Mouse (Mus musculus) stomach, embryonic 15.5 days (tissue): ENCODE measurements around the gene Hist1h2be. TPM values are rescaled to one million over a fixed set of nuclear protein-coding genes. Genes with fewer than 3 reads are reported as not detected.
"Not testable (repeated sequence)": the region's sequence is repeated elsewhere in the genome, so short reads cannot be mapped to it uniquely, and the experiment has no call there.

Source experiments
- ATAC-seq: fragments of 200-750 bp; cut with Nextera tagmentation; 2 replicates; pipeline ENCODE4 v1.8.0; 2017; ENCODE audit warnings: low read depth, moderate number of reproducible peaks, moderate TSS enrichment; ENCODE audit not compliant: insufficient read depth, low FRiP score
- H3K27ac ChIP-seq: fragments of 300-500 bp; sonication (generic); 2 replicates; pipeline ENCODE4 v1.5.1; 2015; ENCODE audit warnings: mild to moderate bottlenecking, inconsistent platforms
- H3K27me3 ChIP-seq: fragments of 300-500 bp; sonication (generic); replicated peaks from 2 replicates; pipeline ENCODE4 v1.6.1; 2015; ENCODE audit warnings: inconsistent platforms
- H3K36me3 ChIP-seq: fragments of 300-500 bp; sonication (generic); 2 replicates; pipeline ENCODE4 v1.6.1; 2015; ENCODE audit warnings: inconsistent platforms
- H3K4me1 ChIP-seq: fragments of 300-500 bp; sonication (generic); 2 replicates; pipeline ENCODE4 v1.6.1; 2015; ENCODE audit warnings: inconsistent platforms
- H3K4me2 ChIP-seq: fragments of 300-500 bp; sonication (generic); 2 replicates; pipeline ENCODE4 v1.6.1; 2015; ENCODE audit warnings: mild to moderate bottlenecking, inconsistent platforms
- H3K4me3 ChIP-seq: fragments of 300-500 bp; sonication (generic); replicated peaks from 2 replicates; pipeline ENCODE4 v1.5.1; 2015; ENCODE audit warnings: inconsistent platforms
- H3K9ac ChIP-seq: fragments of 300-500 bp; sonication (generic); 2 replicates; pipeline ENCODE4 v1.6.1; 2015; ENCODE audit warnings: inconsistent platforms
- H3K9me3 ChIP-seq: fragments of 300-500 bp; sonication (generic); 2 replicates; pipeline ENCODE4 v1.6.1; 2016; ENCODE audit warnings: inconsistent platforms
- WGBS: fragments of 180-500 bp; shearing (Covaris S2); methylation state at CpG from one replicate; pipeline ENCODE4 v1.1.7; 2015; 5-methylcytosine and 5-hydroxymethylcytosine counted together
- polyA plus RNA-seq: library from polyadenylated mRNA; unstranded; fragments of >200 nt; fragmentation: Nextera tagmentation; extraction: Ambion mirVana; gene quantifications from 2 replicates; pipeline ENCODE4 v1.2.1, GENCODE M21; 2015

Gene Hist1h2be
- polyA plus RNA-seq, 1 experiment from 2014 or later: 2.9 TPM

GRCm38 (mm10) chr13:23609209-23609608 is 11.7 kb downstream of the Hist1h2be start:
- no peak overlapping the region for H3K9ac ChIP-seq
- no peaks in the 10 kb centered on the region for H3K36me3 ChIP-seq
- no peak for ATAC-seq
- no peak overlapping the region for H3K4me3 ChIP-seq
- no peaks in the 10 kb centered on the region for H3K27me3 ChIP-seq
- no peak overlapping the region for H3K4me2 ChIP-seq
- no peak overlapping the region for H3K27ac ChIP-seq
- H3K9me3 ChIP-seq: no peaks in the 10 kb centered on the region
- WGBS: 80% methylated on average over 4 of the region's 4 CpGs
- no peaks in the 10 kb centered on the region for H3K4me1 ChIP-seq

- no peak overlapping the region for H3K4me2 ChIP-seq
- no peaks in the 10 kb centered on the region for H3K36me3 ChIP-seq
- no peak for ATAC-seq
- no peaks in the 10 kb centered on the region for H3K27me3 ChIP-seq
- no peak overlapping the region for H3K4me3 ChIP-seq
- H3K9ac ChIP-seq: no peak overlapping the region
- H3K9me3 ChIP-seq: no peaks in the 10 kb centered on the region
- WGBS: 92% methylated on average over 3 of the region's 3 CpGs
- no peaks in the 10 kb centered on the region for H3K4me1 ChIP-seq
- no peak overlapping the region for H3K27ac ChIP-seq
Measured at GRCm38 (mm10) chr13:23605052-23605451, 15.9 kb downstream of the Hist1h2be start.

- Histone ChIP-seq H3K9ac (no peak overlapping the region), H3K9me3 (no peaks in the 10 kb centered on the region), H3K27me3 (no peaks in the 10 kb centered on the region), H3K4me1 (no peaks in the 10 kb centered on the region), H3K4me2 (no peak overlapping the region), H3K36me3 (no peaks in the 10 kb centered on the region), H3K4me3 (no peak overlapping the region), H3K27ac (no peak overlapping the region)
- ATAC-seq: no peak
- 78% methylated on average over 3 of the region's 3 CpGs for WGBS
Measured at GRCm38 (mm10) chr13:23604452-23604851, 16.5 kb downstream of the Hist1h2be start.

- Histone ChIP-seq H3K4me2 (no peak overlapping the region), H3K27ac (no peak overlapping the region), H3K4me1 (no peaks in the 10 kb centered on the region), H3K9ac (no peak overlapping the region), H3K4me3 (no peak overlapping the region), H3K36me3 (no peaks in the 10 kb centered on the region), H3K27me3 (no peaks in the 10 kb centered on the region), H3K9me3 (no peaks in the 10 kb centered on the region)
- ATAC-seq: no peak
- 69% methylated on average over 7 of the region's 7 CpGs for WGBS
Measured at GRCm38 (mm10) chr13:23603182-23603699, 17.7 kb downstream of the Hist1h2be start.

GRCm38 (mm10) chr13:23597957-23598356 is 23.0 kb downstream of the Hist1h2be start:
- H3K4me1 ChIP-seq: no peaks in the 10 kb centered on the region
- no peak overlapping the region; the same call in 1 of the 2 replicates for H3K27ac ChIP-seq
- H3K4me3 ChIP-seq: no peak overlapping the region
- H3K9me3 ChIP-seq: no peaks in the 10 kb centered on the region
- 7% methylated on average over 9 of the region's 9 CpGs for WGBS
- H3K27me3 ChIP-seq: no peaks in the 10 kb centered on the region
- H3K36me3 ChIP-seq: no peaks in the 10 kb centered on the region
- ATAC-seq: no peak; the same call in 1 of the 2 replicates
- no peak overlapping the region for H3K4me2 ChIP-seq
- no peak overlapping the region for H3K9ac ChIP-seq

- no peak overlapping the region for H3K4me2 ChIP-seq
- no peaks in the 10 kb centered on the region for H3K36me3 ChIP-seq
- H3K27ac ChIP-seq: peak overlapping the region; percentile 21; the same call in 1 of the 2 replicates
- H3K4me3 ChIP-seq: no peak overlapping the region
- no peaks in the 10 kb centered on the region for H3K9me3 ChIP-seq
- 73% methylated on average over 7 of the region's 7 CpGs for WGBS
- no peaks in the 10 kb centered on the region for H3K4me1 ChIP-seq
- peak; percentile 72; the same call in 1 of the 2 replicates for ATAC-seq
- H3K27me3 ChIP-seq: no peaks in the 10 kb centered on the region
- H3K9ac ChIP-seq: no peak overlapping the region
Measured at GRCm38 (mm10) chr13:23595622-23596372, 25.1 kb downstream of the Hist1h2be start.

GRCm38 (mm10) chr13:23595185-23595584 is 25.7 kb downstream of the Hist1h2be start:
- ATAC-seq: no peak
- 0 out of 2 replicates have a peak overlapping the region, but pooled peaks have one; percentile 4 for H3K27ac ChIP-seq
- no peak overlapping the region for H3K4me2 ChIP-seq
- no peaks in the 10 kb centered on the region for H3K27me3 ChIP-seq
- no peaks in the 10 kb centered on the region for H3K36me3 ChIP-seq
- no peak overlapping the region for H3K4me3 ChIP-seq
- H3K4me1 ChIP-seq: no peaks in the 10 kb centered on the region
- H3K9ac ChIP-seq: no peak overlapping the region
- no peaks in the 10 kb centered on the region for H3K9me3 ChIP-seq
- WGBS: 77% methylated on average over 2 of the region's 2 CpGs

- H3K9me3 ChIP-seq: no peaks in the 10 kb centered on the region
- no peaks in the 10 kb centered on the region for H3K36me3 ChIP-seq
- H3K4me2 ChIP-seq: no peak overlapping the region
- H3K27me3 ChIP-seq: no peaks in the 10 kb centered on the region
- 61% methylated on average over 5 of the region's 5 CpGs for WGBS
- H3K9ac ChIP-seq: no peak overlapping the region
- peak overlapping the region; percentile 68 for H3K27ac ChIP-seq
- H3K4me1 ChIP-seq: no peaks in the 10 kb centered on the region
- ATAC-seq: no peak
- no peak overlapping the region for H3K4me3 ChIP-seq
Measured at GRCm38 (mm10) chr13:23593051-23593770, 27.7 kb downstream of the Hist1h2be start.

- Histone ChIP-seq H3K4me2 (no peak overlapping the region), H3K4me1 (no peaks in the 10 kb centered on the region), H3K4me3 (no peak overlapping the region), H3K27ac (peak overlapping the region; percentile 68; the same call in 1 of the 2 replicates), H3K9ac (no peak overlapping the region), H3K27me3 (no peaks in the 10 kb centered on the region), H3K36me3 (no peaks in the 10 kb centered on the region), H3K9me3 (no peaks in the 10 kb centered on the region)
- WGBS: 78% methylated on average over 7 of the region's 7 CpGs
- ATAC-seq: no peak
Measured at GRCm38 (mm10) chr13:23592614-23593013, 28.3 kb downstream of the Hist1h2be start.

GRCm38 (mm10) chr13:23591886-23592285 is 29.0 kb downstream of the Hist1h2be start:
- H3K4me1 ChIP-seq, H3K4me2 ChIP-seq, H3K27me3 ChIP-seq, H3K27ac ChIP-seq, H3K36me3 ChIP-seq, H3K9ac ChIP-seq, H3K9me3 ChIP-seq, H3K4me3 ChIP-seq, ATAC-seq: not testable (repeated sequence)
- 77% methylated on average over 7 of the region's 7 CpGs for WGBS

GRCm38 (mm10) chr13:23591206-23591605 is 29.7 kb downstream of the Hist1h2be start:
- Histone ChIP-seq H3K4me1 (peaks cover 3% of the 10 kb centered on the region; the same call in 1 of the 2 replicates), H3K27ac (no peak overlapping the region), H3K36me3 (no peaks in the 10 kb centered on the region), H3K4me2 (no peak overlapping the region), H3K9me3 (no peaks in the 10 kb centered on the region), H3K27me3 (no peaks in the 10 kb centered on the region), H3K9ac (no peak overlapping the region), H3K4me3 (no peak overlapping the region)
- WGBS: 92% methylated on average over 7 of the region's 7 CpGs
- no peak for ATAC-seq

GRCm38 (mm10) chr13:23586940-23587225 is 34.0 kb downstream of the Hist1h2be start:
- ATAC-seq: no peak
- H3K4me2 ChIP-seq: peak overlapping the region; percentile 71
- peak overlapping the region; percentile 12; the same call in 1 of the 2 replicates for H3K9ac ChIP-seq
- 0% methylated on average over 1 of the region's 1 CpGs for WGBS
- peak overlapping the region; percentile 32 for H3K4me3 ChIP-seq
- H3K27ac ChIP-seq: peak overlapping the region; percentile 96
- no peaks in the 10 kb centered on the region for H3K9me3 ChIP-seq
- H3K27me3 ChIP-seq: no peaks in the 10 kb centered on the region
- H3K36me3 ChIP-seq: no peaks in the 10 kb centered on the region
- peaks cover 9% of the 10 kb centered on the region; the same call in 1 of the 2 replicates for H3K4me1 ChIP-seq
